Mouse (Mus musculus) left cerebral cortex, postnatal 25 days (tissue): Measurements from ENCODE around the gene Gm11020. TPM values are rescaled to one million over a fixed set of nuclear protein-coding genes. Genes with fewer than 3 reads are reported as not detected.

Experiments used
- DNase-seq, 2 experiments: peaks; one replicate each; pipeline ENCODE4 v3.0.0; 2022; ENCODE audit warnings: low spot score in 2 of 2, mixed read lengths in 1 of 2
- intact Hi-C: fragments of 180-260 bp; cut with DNase I; formaldehyde crosslinking; loops from one replicate; pipeline ENCODE4 v1.15.1; 2025
- total RNA-seq, 2 experiments: library from RNA; stranded (reverse); gene quantifications; 2 replicates each; pipeline ENCODE4 v1.2.3; 2021

The Gm11020 gene
- total RNA-seq, 2 experiments from 2014 or later = not detected

DNA sequence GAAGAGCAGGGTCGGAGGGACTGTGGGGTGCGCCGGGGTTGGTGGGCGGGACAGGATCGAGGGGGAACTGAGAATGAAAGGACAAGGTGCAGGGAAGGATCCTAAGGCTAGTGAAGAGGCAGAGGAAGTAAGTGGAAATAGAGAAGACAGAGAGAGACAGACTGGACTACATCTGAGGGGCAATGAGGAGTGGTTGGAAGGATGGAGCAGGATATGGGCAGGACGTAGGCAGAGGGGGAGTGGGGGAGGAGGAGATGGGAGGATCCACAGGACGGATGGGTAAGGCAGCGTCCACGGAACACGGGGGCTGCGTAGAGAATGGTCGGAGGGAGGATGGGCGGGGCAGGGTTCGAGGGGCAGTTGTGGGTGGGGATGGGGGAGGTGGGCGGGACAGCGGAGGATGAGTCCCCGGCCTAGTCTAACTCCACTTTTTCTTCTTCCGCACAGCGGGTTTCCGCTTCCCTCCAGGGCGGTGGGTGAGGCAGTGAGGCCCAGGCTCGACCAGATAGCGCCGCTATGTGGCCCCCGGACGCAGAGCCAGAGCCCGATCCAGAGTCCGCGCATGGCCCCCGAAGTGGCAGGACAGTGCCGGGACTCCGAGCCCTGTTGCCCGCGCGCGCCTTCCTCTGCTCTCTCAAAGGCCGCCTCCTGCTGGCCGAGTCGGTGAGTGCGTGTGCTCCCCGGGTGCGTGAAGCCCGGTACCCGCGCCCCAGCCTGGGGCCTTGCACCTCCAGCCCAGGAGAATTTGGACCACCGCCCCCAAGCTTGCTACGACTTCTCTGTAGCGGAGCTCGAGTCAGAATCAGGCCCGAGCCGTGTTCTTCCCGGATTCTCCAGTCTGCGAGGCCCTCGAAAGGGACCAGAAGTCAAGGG, 19.1 kb downstream of the Gm11020 start:
- intact Hi-C loops = loop anchor here (2.0 to 5.0 kb wide), 3 partner anchors 28 to 167 kb away; partner anchors contain the start of genes Terb1 and Tk2
- peak; percentile 57 to 62 for DNase-seq

- intact Hi-C loops = loop anchor here (2.0 to 5.0 kb wide), 3 partner anchors 28 to 166 kb away; partner anchors contain the start of genes Terb1 and Tk2
- peak in 1 of 2 experiments; percentile 21 for DNase-seq
Measured at GRCm38 (mm10) chr8:104341106-104341561, 19.8 kb downstream of the Gm11020 start.

- DNase-seq = no peak
- intact Hi-C loops = loop anchor here (2.0 to 5.0 kb wide), 3 partner anchors 29 to 166 kb away; partner anchors contain the start of genes Terb1 and Tk2
Measured at GRCm38 (mm10) chr8:104341678-104342077, 20.3 kb downstream of the Gm11020 start.

DNA sequence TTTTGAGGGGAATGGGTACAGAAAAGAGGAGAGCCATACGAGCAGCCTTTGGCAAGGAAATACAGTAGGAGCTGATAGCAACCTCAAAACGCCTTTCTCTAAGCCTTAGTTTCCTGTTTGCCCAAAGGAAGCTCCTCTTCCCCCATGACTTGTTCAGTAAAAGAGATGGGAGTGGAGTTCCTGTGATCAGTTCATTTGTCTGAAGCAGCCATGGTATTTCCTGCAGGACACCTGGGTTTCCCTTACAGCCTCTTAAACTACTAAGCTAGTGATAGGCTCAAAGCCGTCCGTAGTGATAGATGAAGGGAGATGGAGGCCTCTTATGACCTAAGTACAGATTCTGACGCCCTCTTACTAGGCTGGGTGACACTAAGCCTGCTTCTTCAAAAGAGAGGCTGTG, 21.1 kb downstream of the Gm11020 start:
- intact Hi-C loops = loop anchor here (5.0 kb wide), 1 partner anchor 165 kb away; the partner anchor contains the start of gene Terb1
- DNase-seq = no peak

DNA sequence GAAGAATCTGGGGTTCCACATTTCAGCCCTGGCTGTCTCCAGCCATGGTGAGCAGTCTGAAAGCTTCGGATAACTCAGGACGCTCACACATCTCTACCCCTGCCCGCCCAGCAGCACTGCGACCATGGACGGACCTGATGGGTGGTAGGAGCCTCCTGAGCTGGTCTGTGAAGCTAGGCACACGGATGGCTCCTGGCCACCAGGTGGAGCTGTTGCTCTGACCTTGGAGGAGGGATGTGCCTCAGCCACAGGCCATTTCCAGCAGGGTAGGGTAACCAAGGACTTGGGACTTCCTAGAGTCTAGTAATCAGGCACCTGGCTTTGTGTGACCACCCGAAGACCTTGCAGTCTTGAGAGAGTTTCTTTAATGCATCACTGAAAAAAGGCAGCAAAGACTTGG, 22.6 kb downstream of the Gm11020 start:
- intact Hi-C loops = loop anchor here (1.0 to 5.0 kb wide), 3 partner anchors 98 to 227 kb away; partner anchors contain the start of gene Terb1
- DNase-seq = peak; percentile 86 to 87

DNA sequence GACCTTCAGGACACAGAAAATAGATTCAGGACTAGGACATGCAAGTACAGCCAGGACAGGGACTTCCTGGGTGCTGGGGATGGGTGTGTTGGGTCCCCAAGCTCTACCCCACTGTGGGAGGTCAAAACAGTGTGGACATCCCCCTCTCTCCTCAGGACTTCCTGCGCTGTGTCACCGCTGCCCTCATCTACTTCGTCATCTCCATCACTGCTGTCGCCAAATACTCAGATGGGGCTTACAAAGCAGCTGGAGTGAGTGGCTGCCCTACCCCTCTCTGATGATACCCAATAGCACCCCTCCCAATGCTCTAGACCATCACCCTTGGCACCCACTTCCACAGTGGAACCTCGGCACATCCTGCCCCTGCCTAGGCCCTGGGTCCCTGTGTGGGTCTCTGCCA, 23.3 kb downstream of the Gm11020 start:
- DNase-seq = no peak
- intact Hi-C loops = loop anchor here (2.0 to 5.0 kb wide), 2 partner anchors 163 to 226 kb away; partner anchors contain the start of gene Terb1

GRCm38 (mm10) chr8:104346706-104347105, 25.3 kb downstream of the Gm11020 start:
- DNase-seq = no peak
- intact Hi-C loops = no loop called here

GRCm38 (mm10) chr8:104348971-104349370, 27.6 kb downstream of the Gm11020 start:
- no peak for DNase-seq
- intact Hi-C loops = no loop called here

DNA sequence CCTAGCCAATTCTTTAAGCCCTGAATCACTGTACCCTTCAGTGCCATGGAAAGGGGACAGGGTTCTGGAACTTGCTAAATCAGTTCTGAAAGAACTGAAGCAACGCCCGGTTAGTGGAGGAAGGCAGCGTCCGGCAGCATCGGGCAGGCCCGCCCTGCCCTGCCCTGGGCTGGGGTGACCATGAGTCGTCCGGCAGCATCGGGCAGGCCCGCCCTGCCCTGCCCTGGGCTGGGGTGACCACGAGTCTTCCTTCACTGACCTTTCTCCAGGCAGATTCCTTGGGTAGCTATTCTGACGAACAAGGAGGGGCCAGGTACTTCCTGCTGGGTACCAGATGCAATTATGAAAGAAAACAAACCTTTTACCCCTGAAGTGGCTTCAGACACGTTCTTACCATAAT, 28.7 kb downstream of the Gm11020 start:
- no peak for DNase-seq
- intact Hi-C loops = no loop called here

GRCm38 (mm10) chr8:104353186-104353585, 31.8 kb downstream of the Gm11020 start:
- intact Hi-C loops = no loop called here

GRCm38 (mm10) chr8:104354504-104354903, 33.1 kb downstream of the Gm11020 start:
- intact Hi-C loops = no loop called here
- DNase-seq = no peak

More at GRCm38 (mm10) chr8:104353186-104353585, 31.8 kb downstream of the Gm11020 start:
- DNase-seq = no peak

- DNase-seq = no peak
- intact Hi-C loops = no loop called here
Measured at GRCm38 (mm10) chr8:104358637-104359036, 37.3 kb downstream of the Gm11020 start.

GRCm38 (mm10) chr8:104359778-104360456, 38.5 kb downstream of the Gm11020 start:
- no peak for DNase-seq
- intact Hi-C loops = no loop called here

DNA sequence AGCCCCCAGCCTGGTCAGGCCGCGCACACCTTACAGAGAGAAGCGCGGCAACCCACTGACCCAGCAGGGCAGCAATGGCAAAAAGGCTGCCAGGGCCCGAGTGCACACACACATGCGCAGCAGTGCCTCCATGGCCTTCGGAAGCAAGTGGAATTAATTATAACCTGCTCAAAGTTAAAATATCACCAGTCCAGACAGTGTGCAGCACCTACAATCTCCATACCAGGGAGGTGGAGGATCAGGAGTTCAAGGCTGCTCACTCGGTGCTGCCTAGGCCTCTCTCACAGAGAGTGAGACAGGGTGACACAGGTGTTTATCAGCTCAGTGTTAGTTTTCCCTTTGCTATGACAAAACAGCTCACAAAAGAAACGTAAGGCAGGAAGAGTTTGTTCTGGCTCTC, 44.3 kb downstream of the Gm11020 start:
- intact Hi-C loops = no loop called here
- no peak for DNase-seq

DNA sequence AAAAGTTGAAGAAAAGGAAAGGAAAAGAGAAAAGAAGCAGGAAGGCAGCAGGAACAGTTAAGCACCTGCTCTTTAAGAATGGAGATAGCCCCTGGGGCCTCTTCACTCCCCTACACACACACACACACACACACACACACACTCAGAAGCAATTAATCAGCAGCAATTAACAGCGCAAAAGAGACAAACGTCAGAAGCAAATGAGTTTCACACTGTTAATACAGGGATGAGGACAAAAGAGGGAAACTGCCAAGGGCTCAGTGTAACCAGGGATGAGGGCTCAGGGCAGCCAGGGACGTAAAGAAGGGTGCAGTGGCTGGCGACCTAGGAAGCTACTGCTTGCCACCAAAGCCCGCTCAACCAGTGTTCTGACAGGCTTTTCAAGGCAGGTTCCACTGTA, 46.0 kb downstream of the Gm11020 start:
- no peak for DNase-seq
- intact Hi-C loops = no loop called here

DNA sequence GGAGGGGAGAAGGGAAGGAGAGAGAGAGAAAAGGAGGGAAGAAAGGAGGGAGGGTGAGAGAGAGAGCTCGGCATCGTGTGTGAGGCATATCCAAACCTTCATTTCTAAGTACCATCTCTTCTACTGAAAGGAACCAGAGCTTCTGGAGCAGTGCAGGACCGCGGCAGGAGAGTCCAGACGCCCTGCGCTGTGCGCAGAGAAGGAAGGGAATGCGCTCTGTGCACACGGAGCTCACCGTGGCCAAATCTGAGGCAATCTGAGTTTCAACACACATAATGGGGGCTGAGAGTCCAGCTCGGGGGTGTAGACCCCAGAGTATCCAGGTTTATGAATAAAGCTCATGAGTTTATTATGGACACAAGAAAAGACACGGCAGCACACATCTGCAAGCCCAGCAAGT, 48.2 kb downstream of the Gm11020 start:
- no peak for DNase-seq
- intact Hi-C loops = no loop called here

DNA sequence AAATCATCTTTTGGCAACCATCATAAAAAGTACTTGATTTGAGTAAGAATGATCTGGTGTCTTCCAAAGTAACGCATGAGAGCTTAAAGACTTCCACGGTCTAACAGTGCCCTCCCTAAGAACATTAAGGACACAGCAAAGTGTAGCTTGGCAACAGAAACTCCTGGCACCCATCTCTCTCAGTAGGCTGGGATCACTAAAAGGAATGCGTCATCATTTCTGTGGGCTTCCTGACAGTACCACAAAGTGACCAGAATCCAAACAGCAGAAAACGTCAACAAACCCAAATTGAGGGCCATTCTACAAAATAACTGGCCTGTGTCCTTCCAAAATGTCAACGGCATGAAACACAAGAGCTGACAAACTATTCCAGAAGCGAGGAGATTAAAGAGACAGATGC, 48.7 kb downstream of the Gm11020 start:
- peak in 1 of 2 experiments; percentile 59 for DNase-seq
- intact Hi-C loops = no loop called here

- intact Hi-C loops = no loop called here
- no peak for DNase-seq
Measured at GRCm38 (mm10) chr8:104371121-104371520, 49.8 kb downstream of the Gm11020 start.
